Mouse (Mus musculus) cerebellum, postnatal 10 days (tissue): ENCODE measurements at regions not wholly inside any gene's neighbourhood (a gene's known extent, or its start where the extent isn't known, plus 50 kb on each side); places are given as distances from the start of the nearest gene placed in this dataset.

Source experiments
- DNase-seq, 2 experiments: peaks; one replicate each; pipeline ENCODE4 v3.0.0; 2021; ENCODE audit warnings: mixed read lengths in 2 of 2

DNA sequence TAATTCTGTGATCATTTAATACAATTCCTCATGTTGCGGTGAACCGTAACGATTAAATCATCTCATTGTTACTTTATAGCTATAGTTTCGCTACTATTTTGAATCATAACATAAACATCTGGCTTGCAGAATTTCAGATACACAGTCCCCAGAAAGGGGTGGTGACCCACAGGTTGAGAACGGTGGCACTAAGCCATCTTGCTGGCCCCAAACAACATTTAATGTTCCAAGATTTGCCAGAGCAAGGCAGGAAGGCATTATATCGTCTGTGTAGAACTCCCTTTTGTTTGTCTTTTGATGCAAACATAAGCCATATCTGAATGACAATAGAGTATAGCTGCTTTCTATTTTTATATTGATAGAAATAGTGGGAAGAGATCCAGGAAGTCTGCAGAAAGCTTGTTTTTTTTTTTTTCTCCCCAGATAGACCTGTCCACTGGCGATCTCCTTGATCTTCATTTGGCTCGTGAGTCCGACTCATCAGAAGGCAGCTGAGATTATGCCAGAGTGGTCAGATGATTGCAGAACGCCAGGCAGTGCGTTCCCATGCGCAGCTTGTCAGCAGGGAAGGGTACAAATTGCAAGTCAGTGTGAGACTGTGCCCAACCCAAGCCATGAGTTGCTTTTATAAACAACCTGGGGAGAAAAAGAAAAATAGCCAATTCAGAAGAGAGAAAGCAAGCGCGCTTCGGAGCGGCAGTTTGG is 213.9 kb downstream of the Dok5 start:
- DNase-seq = peak; percentile 73 to 76

DNA sequence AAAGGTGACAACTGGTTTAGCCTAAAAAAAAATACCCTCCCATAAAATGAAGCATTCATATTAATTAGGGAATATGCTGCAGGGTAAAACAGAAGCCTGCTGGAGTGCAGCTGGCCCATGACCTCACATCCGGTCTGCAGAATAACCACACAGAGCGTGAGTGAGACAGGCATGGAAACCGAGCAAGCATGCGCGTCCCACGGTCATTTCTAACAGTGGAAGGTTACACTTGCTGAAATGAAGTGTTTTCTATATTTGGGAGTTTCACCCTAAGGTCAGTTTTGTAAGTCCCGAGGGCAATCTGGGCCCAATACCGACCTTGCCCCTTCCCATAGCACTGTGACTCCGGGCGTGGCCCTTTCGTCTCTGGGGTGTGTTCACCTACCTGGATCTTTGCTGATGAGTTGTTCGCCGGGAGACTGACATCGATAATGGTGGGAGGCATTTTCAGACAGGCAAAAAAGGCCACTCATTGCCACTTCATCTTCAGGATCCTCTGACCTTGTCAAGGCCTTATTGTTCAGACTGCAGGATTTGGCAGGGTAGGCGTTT is 214.6 kb downstream of the Dok5 start:
- peak; percentile 44 to 48 for DNase-seq

DNA sequence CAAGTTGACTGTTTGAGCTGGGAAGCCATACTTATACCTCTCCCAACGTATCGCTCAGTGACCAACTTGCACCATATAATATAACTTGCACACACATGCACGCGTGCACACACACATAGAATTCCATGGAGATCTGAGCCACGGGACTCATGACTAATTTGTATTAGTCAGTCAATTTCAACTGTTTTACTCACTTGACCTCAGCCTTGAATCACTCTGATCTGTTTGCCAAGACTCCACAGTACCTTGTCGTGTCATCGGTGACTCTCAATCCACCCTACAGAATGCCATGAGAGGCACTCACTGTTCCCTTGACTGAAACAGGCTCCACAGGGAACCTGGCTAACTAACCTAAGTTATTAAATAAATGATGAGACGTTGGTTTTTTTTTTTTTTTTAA is 215.6 kb downstream of the Dok5 start:
- DNase-seq = no peak

DNA sequence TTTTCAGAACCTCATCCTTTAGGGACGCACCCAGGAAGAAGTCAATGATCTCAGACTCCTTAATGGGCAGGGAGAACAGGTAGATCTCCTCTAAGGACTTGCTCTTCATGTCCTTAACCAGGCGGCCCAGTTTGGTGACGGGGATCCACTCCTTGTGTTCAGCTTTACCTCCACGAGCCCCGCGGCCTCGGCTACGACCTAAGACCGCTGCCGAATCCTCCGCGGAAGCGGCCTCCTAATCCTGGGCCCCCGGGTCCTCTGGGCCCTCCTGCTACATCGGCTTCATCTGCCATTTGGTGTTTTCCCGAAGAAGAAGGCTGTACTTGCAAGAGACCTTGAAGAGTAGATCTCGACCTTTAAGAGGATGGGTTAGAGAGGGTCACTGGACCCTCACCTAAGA is 223.0 kb downstream of the Dok5 start:
- DNase-seq = no peak

DNA sequence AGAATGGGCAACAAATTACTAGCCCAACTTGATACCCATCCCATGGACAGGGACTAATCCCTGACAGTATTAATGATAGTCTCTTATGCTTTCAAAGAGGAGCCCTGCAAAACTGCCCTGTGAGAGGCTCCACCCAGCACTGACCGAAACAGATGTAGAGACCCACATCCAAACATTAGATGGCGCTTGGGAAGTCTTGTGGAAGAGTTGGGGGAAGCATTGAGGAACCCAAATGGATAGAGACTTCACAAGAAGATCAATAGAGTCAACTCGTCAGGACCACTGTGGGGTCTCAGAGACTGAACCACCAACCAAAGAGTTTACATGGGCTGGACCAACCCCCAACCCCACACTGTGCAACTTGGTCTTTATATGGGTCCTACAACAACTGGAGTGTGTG is 225.2 kb downstream of the Dok5 start:
- no peak for DNase-seq

DNA sequence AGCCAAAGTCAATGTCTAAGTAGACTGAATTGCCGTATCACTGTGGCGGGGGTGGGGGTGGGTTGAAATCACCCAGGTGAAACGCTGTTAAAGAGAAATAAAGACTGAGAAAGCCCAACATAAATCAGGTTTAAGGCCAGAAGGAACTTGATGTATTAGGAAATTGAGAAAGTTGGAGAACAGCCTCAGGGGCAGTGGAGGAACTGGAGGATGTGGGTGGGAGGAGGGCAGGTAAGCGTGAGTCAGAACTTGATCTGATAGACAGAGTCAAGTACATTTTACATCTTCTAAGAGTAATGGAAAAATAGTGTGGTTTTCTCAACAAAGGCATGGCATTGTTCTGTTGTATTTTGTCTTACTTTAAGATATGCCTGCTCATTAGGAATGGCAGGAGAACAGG is 228.8 kb downstream of the Dok5 start:
- DNase-seq = no peak

DNA sequence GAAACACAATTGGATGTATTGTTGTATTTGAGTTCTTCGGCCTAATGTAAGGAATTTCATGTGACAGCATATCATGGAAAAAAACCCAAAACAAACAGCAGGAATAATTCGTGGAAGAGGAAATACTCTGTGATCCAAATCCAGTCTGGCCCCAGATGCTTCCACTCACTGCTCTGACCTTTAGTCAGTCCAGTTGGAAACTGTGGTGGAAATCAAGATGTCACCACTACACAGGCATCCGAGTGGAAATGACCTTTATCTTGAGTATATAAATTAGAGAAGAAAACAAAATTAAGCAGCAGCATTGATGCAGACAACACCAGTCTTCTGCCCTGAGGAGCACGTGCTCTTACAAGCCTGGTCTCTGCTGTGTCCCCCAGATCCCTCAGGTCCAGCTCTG is 230.9 kb downstream of the Dok5 start:
- DNase-seq = no peak

DNA sequence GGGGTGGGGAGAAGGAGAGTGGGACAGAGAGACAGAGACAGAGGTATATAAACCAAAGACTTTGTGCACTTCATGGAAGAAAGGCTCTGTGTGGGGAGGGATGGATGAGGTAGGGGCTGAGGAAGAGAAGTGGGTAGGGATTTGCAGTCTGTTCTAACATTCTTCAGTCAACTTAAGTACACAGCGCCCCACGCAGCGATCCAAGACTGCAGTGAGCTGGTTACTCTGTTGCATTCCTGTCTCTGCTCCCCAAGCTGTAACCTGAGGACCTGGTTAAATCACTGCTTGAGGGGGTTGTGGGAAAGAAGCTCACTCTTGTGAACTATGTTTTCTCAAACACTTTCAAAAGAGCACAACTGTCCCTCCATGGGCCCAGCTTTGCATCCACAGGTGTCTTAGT is 237.8 kb downstream of the Dok5 start:
- DNase-seq = no peak

DNA sequence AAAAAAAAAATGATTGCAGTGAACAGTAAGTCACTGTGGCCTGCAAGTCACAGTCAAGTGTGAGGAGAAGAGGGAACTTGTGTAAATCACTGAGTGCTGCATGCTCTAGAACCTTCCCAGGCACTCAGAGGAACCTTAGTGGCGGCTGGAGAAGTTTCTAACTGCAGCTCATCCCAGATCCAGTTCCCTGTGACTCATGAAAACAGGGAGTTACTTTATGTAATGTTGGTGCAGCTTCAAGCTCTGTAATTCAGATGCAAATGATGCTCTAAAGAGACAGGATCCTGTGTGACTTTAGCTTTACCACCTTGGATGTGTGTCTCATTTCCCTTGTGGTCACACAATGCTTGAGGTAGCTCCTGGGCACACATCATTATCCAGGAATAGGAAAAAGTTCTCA is 253.8 kb downstream of the Dok5 start:
- DNase-seq = no peak

DNA sequence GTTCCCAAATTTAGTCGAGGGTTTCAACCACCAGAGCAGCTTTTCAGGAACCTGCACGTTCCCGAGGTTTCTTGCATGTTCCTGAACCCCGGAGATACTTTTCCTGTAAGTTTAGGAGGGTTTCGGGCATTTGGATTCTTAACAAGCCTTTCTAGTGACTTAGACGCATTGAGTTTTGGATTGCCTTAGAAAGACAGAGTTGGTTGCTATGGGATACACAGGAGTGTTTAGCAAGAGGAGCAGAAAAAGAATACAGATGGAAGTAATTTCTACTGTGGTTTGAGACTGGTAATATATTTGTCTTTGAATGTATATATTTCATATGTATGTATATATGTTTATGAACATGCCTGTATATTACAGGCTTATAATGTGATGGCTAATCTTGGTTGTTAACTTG is 266.8 kb downstream of the Dok5 start:
- no peak for DNase-seq

DNA sequence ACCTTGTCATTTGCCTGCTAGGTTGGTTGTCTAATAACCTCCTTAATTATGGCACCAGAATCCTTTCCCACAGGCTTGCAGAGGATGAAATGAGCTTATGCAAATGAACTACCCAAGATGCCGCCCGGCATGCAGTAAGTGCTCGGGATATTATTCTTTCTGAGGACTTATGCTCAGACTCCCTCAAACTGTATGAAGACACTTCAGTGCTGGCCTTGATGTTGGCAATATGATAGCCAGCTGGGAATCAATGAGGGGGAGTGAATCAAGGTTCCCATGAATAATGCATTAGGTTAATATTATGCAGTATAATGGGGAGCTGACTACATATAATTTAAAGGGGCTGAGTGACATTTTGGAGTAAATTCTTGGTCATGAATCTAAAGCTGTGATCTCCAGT is 268.6 kb downstream of the Dok5 start:
- no peak for DNase-seq

DNA sequence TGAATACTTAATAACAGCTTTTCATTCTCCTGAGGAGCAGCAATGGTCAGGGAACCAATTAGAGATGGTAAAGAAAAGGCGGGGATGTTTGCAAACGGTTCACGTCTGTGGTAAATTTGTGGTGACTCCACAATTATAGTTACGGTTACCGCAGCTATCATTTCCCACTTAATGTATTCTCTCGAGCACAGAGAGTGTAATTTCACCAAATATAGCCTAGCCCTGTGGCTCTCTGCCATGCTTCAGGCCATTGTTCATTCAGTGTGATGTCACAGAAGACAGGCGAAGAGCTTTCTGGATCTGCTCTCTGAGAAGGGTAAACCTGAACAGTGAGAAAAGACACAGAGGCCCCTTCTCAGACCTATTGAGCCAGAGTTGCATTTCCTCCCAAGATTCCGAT is 296.9 kb downstream of the Dok5 start:
- no peak for DNase-seq
